Mouse (Mus musculus) testis, adult 2 months (tissue): ENCODE measurements around the gene Ltbp4.

ENCODE experiments used
- CTCF ChIP-seq: fragments of 200-500 bp; IDR thresholded peaks from 2 replicates; pipeline ENCODE4 v1.5.1; 2012; ENCODE audit warnings: low read depth, mild to moderate bottlenecking, inconsistent platforms, low read length, moderate library complexity; ENCODE audit not compliant: control insufficient read depth, insufficient read depth, insufficient replicate concordance
- POLR2A ChIP-seq: fragments of 200-500 bp; IDR thresholded peaks from 2 replicates; pipeline ENCODE4 v1.6.1; 2012; ENCODE audit warnings: low read depth, mild to moderate bottlenecking, inconsistent platforms, low read length, moderate library complexity; ENCODE audit not compliant: control insufficient read depth

- TF ChIP-seq CTCF (no peak), POLR2A (no peak)
Observed at GRCm38 (mm10) chr7:27259271-27259721, 78.2 kb downstream of the Ltbp4 start.
